Mouse (Mus musculus): Measurements from ENCODE around the gene Apbb1ip.

- TF ChIP-seq CTCF (IDR thresholded peaks at IDR 0.05; ENCODE audit: low read depth) (no peak), EP300 (IDR thresholded peaks at IDR 0.05; ENCODE audit: low read depth) (no peak)
These were observed 32.7 kb upstream of the Apbb1ip start for GRCm38 (mm10) chr2:22741222-22741621.

Measured in heart, postnatal 0 days (tissue).